Mouse (Mus musculus) E14TG2a.4 (cell line): ENCODE measurements at regions not wholly inside any gene's neighbourhood (a gene's known extent, or its start where the extent isn't known, plus 50 kb on each side); places are given as distances from the start of the nearest gene placed in this dataset.

ENCODE experiments used
- H3K27me3 ChIP-seq: 2 replicates; pipeline ENCODE4 v1.6.1; 2014; ENCODE audit warnings: low read length, control low read depth; ENCODE audit not compliant: insufficient read depth
- H3K36me3 ChIP-seq: 2 replicates; pipeline ENCODE4 v1.6.1; 2014; ENCODE audit warnings: low read length, control low read depth; ENCODE audit not compliant: insufficient read depth
- H3K4me1 ChIP-seq: replicated peaks from 2 replicates; pipeline ENCODE4 v1.6.1; 2014; ENCODE audit warnings: low read depth, low read length, control low read depth
- H3K4me3 ChIP-seq: replicated peaks from 2 replicates; pipeline ENCODE4 v1.5.1; 2014; ENCODE audit warnings: mild to moderate bottlenecking, low read length
- H3K9me3 ChIP-seq: 2 replicates; pipeline ENCODE4 v1.6.1; 2014; ENCODE audit warnings: low read length, control low read depth
- CTCF ChIP-seq: conservative IDR thresholded peaks from 2 replicates; pipeline ENCODE4 v1.5.1; 2014; ENCODE audit warnings: low read length
- NANOG ChIP-seq: IDR thresholded peaks from 2 replicates; pipeline ENCODE4 v1.6.1; 2014; ENCODE audit warnings: borderline replicate concordance, low read length, mixed read lengths
- POU5F1 ChIP-seq: IDR thresholded peaks from 2 replicates; pipeline ENCODE4 v1.6.1; 2014; ENCODE audit warnings: low read length, borderline replicate concordance

DNA sequence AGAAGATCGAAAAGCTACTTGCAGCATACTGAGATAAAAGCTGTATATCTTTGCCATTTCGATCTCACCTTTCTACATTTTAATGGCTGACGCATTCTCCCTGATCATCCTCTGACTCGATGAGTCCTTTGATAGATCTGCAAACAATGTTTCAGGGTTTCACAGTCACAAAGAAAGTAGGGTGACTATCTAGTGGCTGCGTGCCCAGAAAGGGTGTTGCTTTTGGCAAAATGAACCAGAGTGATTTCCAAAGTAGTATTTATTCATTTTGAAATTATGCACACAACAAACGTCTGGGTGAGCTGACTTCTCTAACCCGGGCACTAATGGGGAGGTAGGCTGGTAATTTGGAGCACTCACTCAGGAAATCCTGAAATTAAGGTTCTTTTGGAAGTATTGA is 265.6 kb upstream of the Nrp1 start:
- Histone ChIP-seq H3K36me3 (no peaks in the 10 kb centered on the region), H3K9me3 (peaks cover 12% of the 10 kb centered on the region; the same call in 1 of the 2 replicates), H3K4me1 (no peaks in the 10 kb centered on the region), H3K4me3 (no peak overlapping the region), H3K27me3 (no peaks in the 10 kb centered on the region)
- TF ChIP-seq POU5F1: no peak

DNA sequence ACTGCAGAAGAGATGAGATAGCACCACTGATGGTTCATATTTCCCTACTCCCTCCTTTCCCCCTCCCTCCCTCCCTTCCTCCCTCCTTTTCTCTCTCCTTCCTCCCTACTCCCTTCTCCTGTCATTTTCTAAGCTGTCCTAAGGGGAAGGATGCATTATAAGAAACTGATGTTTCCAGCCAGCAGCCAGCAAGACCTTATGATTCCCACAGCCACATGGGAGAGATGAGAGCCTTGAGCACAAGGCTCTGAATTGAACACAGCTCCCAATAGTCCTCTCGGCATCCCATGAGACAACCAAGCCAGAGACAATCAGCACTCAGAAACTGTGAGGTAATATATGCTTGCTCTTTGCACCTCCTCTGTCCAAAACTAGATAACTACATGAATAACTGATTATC is 263.0 kb upstream of the Nrp1 start:
- Histone ChIP-seq H3K4me3 (no peak overlapping the region), H3K36me3 (no peaks in the 10 kb centered on the region), H3K4me1 (no peaks in the 10 kb centered on the region), H3K9me3 (no peaks in the 10 kb centered on the region), H3K27me3 (no peaks in the 10 kb centered on the region)
- TF ChIP-seq NANOG (no peak), CTCF (no peak), POU5F1 (no peak)

DNA sequence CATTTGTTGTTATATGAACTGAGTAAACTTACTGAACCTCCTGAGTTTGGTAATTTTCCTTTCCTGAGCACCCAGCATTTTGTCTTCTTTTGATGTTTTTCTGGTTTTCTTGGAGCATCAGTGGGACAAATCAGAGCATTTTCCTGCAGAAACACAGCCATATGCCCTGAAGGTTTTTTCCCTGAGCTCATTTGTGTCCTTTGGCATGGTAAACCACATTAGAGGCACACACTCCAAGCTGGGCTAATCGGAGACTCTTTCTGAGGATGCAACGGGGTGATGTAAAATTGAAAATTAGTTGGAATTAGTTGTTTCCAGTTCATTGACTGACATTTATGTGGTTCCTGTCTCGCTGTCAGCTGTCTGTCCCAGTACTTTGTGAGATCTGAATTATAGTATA is 260.8 kb upstream of the Nrp1 start:
- TF ChIP-seq CTCF (no peak), NANOG (no peak), POU5F1 (no peak)
- Histone ChIP-seq H3K4me1 (no peaks in the 10 kb centered on the region), H3K9me3 (no peaks in the 10 kb centered on the region), H3K27me3 (no peaks in the 10 kb centered on the region), H3K36me3 (no peaks in the 10 kb centered on the region), H3K4me3 (no peak overlapping the region)

DNA sequence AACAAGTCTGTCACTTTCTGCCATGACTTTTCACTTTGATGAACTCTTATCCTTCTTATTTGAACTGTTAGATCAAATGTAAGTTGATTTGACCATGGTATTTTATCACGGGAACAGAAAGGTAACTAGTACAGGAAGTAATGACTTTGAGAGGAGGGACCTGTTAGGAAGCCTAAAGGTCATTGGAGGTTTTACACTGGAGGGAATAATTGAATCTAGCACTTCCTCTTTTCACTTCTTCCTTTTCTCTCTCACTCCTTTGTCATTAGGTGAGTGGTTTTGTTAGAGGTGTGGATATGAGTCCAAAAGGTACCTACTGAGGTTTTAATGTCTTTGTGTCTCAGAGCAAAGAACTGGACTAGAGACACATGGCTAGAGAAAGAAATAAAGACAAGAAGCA is 255.0 kb upstream of the Nrp1 start:
- Histone ChIP-seq H3K4me1 (no peaks in the 10 kb centered on the region), H3K4me3 (no peak overlapping the region), H3K27me3 (no peaks in the 10 kb centered on the region), H3K36me3 (no peaks in the 10 kb centered on the region), H3K9me3 (no peaks in the 10 kb centered on the region; the same call in 1 of the 2 replicates)
- TF ChIP-seq NANOG (no peak), POU5F1 (no peak), CTCF (no peak)

DNA sequence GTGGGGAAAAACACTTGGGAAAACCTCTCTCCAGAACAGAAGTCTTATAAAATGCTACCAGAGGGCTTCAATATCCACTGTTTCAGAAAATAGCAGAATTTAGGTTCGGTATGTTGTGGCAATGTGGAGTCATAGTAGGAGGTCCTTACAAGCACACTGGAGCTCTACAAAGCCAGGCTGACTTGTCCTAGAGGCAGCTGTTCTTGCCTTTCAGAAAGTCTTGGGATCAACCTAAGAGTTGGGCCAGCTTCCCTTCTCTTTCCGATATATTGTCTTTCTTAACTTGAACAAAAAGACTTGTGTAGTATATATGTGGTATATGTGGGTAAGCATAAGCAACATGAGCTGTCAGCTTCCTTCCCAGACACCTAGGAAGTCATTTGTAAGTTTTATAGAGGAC is 251.8 kb upstream of the Nrp1 start:
- no peaks in the 10 kb centered on the region for H3K4me1 ChIP-seq
- H3K4me3 ChIP-seq: no peak overlapping the region
- H3K36me3 ChIP-seq: no peaks in the 10 kb centered on the region
- no peaks in the 10 kb centered on the region for H3K27me3 ChIP-seq
- TF ChIP-seq CTCF: no peak
- no peak for TF ChIP-seq NANOG
- TF ChIP-seq POU5F1: no peak
- no peaks in the 10 kb centered on the region; the same call in 1 of the 2 replicates for H3K9me3 ChIP-seq

DNA sequence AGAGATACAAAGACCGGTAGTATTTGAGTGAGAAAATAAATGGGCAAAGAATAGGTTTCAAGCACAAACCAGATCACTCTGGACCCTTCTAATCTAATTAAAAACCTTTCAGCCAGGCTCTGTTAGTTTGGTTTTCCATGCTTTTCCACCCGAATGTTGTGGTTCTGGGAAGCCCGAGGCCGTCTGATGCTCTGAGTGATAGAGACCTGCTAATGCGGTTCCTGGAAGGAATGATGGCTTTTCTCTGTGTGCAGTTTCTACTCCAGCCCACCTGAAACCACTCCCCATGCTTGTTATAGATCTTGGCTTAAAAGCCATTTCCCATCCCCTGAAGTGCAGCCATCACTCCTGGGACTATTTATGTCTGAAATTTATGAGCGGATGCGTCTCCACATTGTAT is 251.4 kb upstream of the Nrp1 start:
- Histone ChIP-seq H3K4me1 (no peaks in the 10 kb centered on the region), H3K36me3 (no peaks in the 10 kb centered on the region), H3K4me3 (no peak overlapping the region), H3K9me3 (no peaks in the 10 kb centered on the region; the same call in 1 of the 2 replicates), H3K27me3 (no peaks in the 10 kb centered on the region)
- no peak for TF ChIP-seq POU5F1
- no peak for TF ChIP-seq CTCF
- no peak for TF ChIP-seq NANOG

DNA sequence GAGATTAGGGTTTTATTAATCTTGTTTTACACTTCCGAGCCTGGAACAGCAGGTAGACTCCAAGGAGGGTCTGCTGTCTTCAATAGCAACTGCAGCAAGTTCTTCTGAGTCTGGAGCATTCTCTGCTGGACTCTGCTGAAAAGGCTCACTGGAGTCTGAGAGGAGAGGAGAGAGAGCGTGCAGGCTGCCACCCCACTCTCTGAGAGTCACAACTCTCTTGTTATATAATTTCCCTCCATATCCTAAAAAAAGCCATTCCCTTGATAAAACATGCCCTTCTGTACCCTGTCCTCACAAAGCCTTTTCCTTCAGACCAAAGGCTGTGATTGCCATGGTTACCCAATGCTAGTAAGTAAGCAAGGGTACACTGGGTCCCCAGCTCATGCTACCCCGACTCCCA is 249.4 kb upstream of the Nrp1 start:
- H3K27me3 ChIP-seq: no peaks in the 10 kb centered on the region
- H3K4me1 ChIP-seq: no peaks in the 10 kb centered on the region
- H3K9me3 ChIP-seq: no peaks in the 10 kb centered on the region; the same call in 1 of the 2 replicates
- no peak for TF ChIP-seq NANOG
- no peak overlapping the region for H3K4me3 ChIP-seq
- no peaks in the 10 kb centered on the region for H3K36me3 ChIP-seq

DNA sequence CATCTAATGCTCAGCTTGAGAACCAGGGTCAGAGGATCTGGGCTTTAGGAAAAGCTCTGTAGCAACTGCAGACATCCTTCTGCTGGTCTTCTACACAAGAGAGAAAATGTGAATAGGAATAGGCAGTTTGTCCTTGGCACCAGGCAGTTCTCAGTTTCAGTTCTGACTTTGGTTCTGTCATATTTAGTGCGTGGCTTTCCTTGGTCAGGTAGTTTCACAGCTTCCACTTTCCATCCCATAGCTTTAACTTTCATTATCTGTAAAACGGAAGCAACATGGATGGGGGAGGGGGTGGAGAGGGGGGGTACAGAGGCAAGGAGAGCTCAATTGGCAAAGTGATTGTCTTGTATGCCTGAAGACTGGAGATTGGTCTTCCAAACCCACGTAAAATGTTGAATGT is 247.3 kb upstream of the Nrp1 start:
- no peaks in the 10 kb centered on the region for H3K4me1 ChIP-seq
- no peaks in the 10 kb centered on the region for H3K27me3 ChIP-seq
- H3K9me3 ChIP-seq: no peaks in the 10 kb centered on the region
- no peaks in the 10 kb centered on the region for H3K36me3 ChIP-seq
- TF ChIP-seq NANOG (no peak), POU5F1 (no peak), CTCF (no peak)
- H3K4me3 ChIP-seq: no peak overlapping the region

DNA sequence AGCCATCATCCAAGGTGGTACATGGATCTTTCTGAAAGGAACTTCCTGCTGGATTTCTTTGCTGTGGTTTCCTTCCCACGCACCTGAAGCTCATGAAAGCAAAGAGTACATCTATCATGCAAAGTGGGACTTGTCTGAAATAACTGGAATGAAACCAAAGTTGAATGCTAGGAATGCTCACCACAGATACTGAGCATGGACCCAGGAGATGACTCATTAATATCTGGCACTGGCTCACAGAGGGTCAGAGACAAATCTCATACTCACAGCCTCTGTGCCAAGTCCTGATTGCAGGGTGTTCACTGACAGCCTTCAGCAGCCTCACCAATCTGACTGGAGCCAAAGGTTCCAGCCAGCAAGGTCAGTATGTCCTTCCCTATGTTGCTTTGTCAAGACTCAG is 245.3 kb upstream of the Nrp1 start:
- TF ChIP-seq NANOG: no peak
- TF ChIP-seq POU5F1: no peak
- no peak for TF ChIP-seq CTCF
- H3K9me3 ChIP-seq: 0 out of 2 replicates have a peak, but pooled peaks cover 4% of the 10 kb centered on the region
- H3K36me3 ChIP-seq: no peaks in the 10 kb centered on the region
- no peak overlapping the region for H3K4me3 ChIP-seq
- no peaks in the 10 kb centered on the region for H3K27me3 ChIP-seq
- H3K4me1 ChIP-seq: no peaks in the 10 kb centered on the region

DNA sequence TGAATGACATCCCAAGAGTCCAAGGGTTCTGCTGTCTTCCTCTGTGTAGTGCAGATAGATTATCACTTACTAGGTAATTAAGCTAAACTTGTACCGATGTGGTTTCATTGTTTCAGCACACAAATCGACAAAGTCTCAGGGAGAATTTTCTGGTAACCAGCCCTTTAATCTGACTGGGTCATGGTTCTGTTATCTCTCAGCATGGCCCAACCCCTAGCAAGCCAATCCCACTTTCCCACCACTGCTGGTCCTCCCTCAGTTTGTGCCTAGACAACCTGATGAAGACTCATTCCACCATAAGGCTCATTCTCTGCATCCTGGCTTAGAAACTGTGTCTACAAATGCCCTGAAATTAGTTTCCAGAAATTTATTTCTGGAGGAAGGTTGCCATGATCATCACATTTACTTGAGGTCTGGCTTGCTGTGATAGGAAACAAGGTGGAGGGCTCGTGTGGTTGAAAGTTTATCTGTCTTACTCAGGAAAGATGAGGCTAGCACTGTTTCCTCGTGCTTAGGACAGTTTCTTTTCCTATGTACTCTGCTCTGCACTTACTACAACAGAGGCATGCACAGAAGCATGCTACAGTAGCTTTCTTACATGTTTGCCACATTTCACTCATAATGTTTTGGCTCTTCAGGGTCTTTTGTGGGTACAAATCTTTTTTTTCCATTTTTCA is 217.0 kb upstream of the Nrp1 start:
- Histone ChIP-seq H3K4me1 (no peaks in the 10 kb centered on the region), H3K36me3 (no peaks in the 10 kb centered on the region), H3K4me3 (no peak overlapping the region), H3K27me3 (no peaks in the 10 kb centered on the region), H3K9me3 (peaks cover 7% of the 10 kb centered on the region)
- TF ChIP-seq NANOG: no peak
- no peak for TF ChIP-seq POU5F1
- TF ChIP-seq CTCF: no peak
